Mouse (Mus musculus) liver, embryonic 14.5 days (tissue): Measurements from ENCODE around the gene Spag8. TPM values are rescaled to one million over a fixed set of nuclear protein-coding genes. Genes with fewer than 3 reads are reported as not detected.
A peak's percentile ranks its signal among the peaks of the same experiment; 100 is the strongest.

Experiments
- ATAC-seq: fragments of 200-750 bp; cut with Nextera tagmentation; 2 replicates; pipeline ENCODE4 v1.8.0; 2017; ENCODE audit warnings: moderate number of reproducible peaks, mild to moderate bottlenecking, moderate library complexity; ENCODE audit not compliant: insufficient read depth
- DNase-seq, 3 experiments: peaks; one replicate each; pipeline ENCODE4 v3.0.0-alpha.2; 2012 to 2013; ENCODE audit warnings: low read depth in 3 of 3, low spot score in 3 of 3
- H3K27ac ChIP-seq: fragments of 300-500 bp; sonication (generic); 2 replicates; pipeline ENCODE4 v1.5.1; 2014; ENCODE audit warnings: moderate library complexity, mild to moderate bottlenecking, control low read depth, inconsistent platforms
- H3K27me3 ChIP-seq: fragments of 300-500 bp; sonication (generic); 2 replicates; pipeline ENCODE4 v1.6.1; 2014; ENCODE audit warnings: mild to moderate bottlenecking, low read length, moderate library complexity; ENCODE audit not compliant: control insufficient read depth, insufficient read depth
- H3K36me3 ChIP-seq: fragments of 300-500 bp; sonication (generic); replicated peaks from 2 replicates; pipeline ENCODE4 v1.6.1; 2014; ENCODE audit warnings: low read depth; ENCODE audit not compliant: control insufficient read depth, insufficient read depth
- H3K4me1 ChIP-seq, 2 experiments: fragments of 200-500 bp in 1 of 2; fragments of 300-500 bp in 1 of 2; sonication (generic) in 1 of 2; replicated peaks; 2 replicates each; pipeline ENCODE4 v1.6.1; 2012 to 2014; ENCODE audit warnings: antibody characterized with exemption in 1 of 2, inconsistent platforms in 1 of 2, low read length in 1 of 2; ENCODE audit not compliant: control insufficient read depth in 2 of 2, insufficient read depth in 2 of 2
- H3K4me2 ChIP-seq: fragments of 300-500 bp; sonication (generic); 2 replicates; pipeline ENCODE4 v1.6.1; 2014; ENCODE audit warnings: low read depth, mild to moderate bottlenecking, control low read depth, moderate library complexity
- H3K4me3 ChIP-seq, 2 experiments: fragments of 200-500 bp in 1 of 2; fragments of 300-500 bp in 1 of 2; sonication (generic) in 1 of 2; 2 replicates each; pipeline ENCODE4 v1.5.1; 2012 to 2014; ENCODE audit warnings: low read depth in 2 of 2, low read length in 2 of 2, mild to moderate bottlenecking in 2 of 2, control low read depth in 1 of 2, inconsistent platforms in 1 of 2, moderate library complexity in 1 of 2; ENCODE audit not compliant: insufficient read depth in 1 of 2
- H3K9ac ChIP-seq: fragments of 300-500 bp; sonication (generic); replicated peaks from 2 replicates; pipeline ENCODE4 v1.6.1; 2014; ENCODE audit warnings: mild to moderate bottlenecking, control low read depth, moderate library complexity
- H3K9me3 ChIP-seq: fragments of 300-500 bp; sonication (generic); 2 replicates; pipeline ENCODE4 v1.6.1; 2016; ENCODE audit warnings: low read length, mixed read lengths; ENCODE audit not compliant: control insufficient read depth
- CTCF ChIP-seq: IDR thresholded peaks from 2 replicates; pipeline ENCODE4 v1.5.1; 2016; ENCODE audit warnings: antibody characterized with exemption, low read depth, control low read depth
- EP300 ChIP-seq: IDR thresholded peaks from 2 replicates; pipeline ENCODE4 v1.6.1; 2016; ENCODE audit warnings: antibody characterized with exemption, low read depth
- WGBS: fragments of 180-500 bp; shearing (Covaris S2); extraction: QIAGEN DNeasy Blood & Tissue Kit; methylation state at CpG from one replicate; pipeline ENCODE4 v1.1.7; 2014; ENCODE audit not compliant: insufficient replicate concordance; 5-methylcytosine and 5-hydroxymethylcytosine counted together
- polyA plus RNA-seq, 2 experiments: library from polyadenylated mRNA; depleted of rRNA in 1 of 2; stranded (reverse) in 1 of 2; unstranded in 1 of 2; fragments of >200 nt; fragmentation: Nextera tagmentation in 1 of 2; extraction: Ambion mirVana in 1 of 2; gene quantifications; 2 replicates each; pipeline versions ENCODE4 v1.2.1 to v1.2.3; 2012 to 2014

The Spag8 gene
- polyA plus RNA-seq, 2 experiments: 0.16 to 0.24 TPM

DNA sequence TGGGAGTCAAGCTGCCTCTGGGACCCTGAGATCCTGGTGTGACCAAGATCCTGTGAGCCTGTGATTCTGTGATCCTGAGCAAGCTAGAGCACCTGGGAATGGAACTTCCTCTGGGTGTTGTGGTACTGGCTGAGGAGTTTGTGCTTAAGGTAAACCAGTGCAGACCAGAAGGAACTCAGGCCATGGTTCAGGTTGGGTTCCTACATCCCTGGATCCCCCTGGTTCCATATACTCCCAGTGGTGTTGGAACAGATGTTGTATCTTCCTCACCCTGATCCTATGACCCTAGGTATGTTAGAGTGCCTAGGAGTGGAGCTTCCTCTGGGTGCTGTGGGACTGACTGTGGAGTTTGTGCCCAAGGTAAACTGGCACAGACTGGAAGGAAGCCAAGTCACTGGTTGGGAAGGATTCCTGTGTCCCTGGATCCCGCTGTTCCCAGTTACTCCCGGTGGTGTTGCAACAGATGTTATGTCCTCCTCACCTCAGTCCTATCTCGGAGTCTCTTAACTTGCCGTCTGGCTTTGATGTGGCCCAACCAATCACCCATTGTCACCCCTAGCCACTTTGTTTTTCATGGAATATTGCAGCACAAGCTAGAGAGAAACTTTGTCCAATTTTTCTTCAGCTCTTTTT, 33.1 kb downstream of the Spag8 start:
- ATAC-seq (no peak), DNase-seq (no peak)
- no peak for TF ChIP-seq CTCF
- TF ChIP-seq EP300: no peak
- Histone ChIP-seq H3K4me2 (no peak overlapping the region), H3K36me3 (no peaks in the 10 kb centered on the region), H3K4me1 (no peaks in the 10 kb centered on the region), H3K27ac (no peak overlapping the region), H3K27me3 (no peaks in the 10 kb centered on the region), H3K4me3 (no peak overlapping the region), H3K9me3 (peaks cover 5% of the 10 kb centered on the region), H3K9ac (no peak overlapping the region)
- WGBS: 65% methylated on average over 4 of the region's 4 CpGs

- Histone ChIP-seq H3K27ac (peak overlapping the region; percentile 65), H3K4me1 (peaks cover 5 to 14% of the 10 kb centered on the region in 2 experiments; a peak in 3 of 4 replicates), H3K9me3 (no peaks in the 10 kb centered on the region), H3K4me2 (peak overlapping the region; percentile 55), H3K27me3 (no peaks in the 10 kb centered on the region), H3K36me3 (no peaks in the 10 kb centered on the region), H3K9ac (peak overlapping the region; percentile 51), H3K4me3 (no peak overlapping the region)
- DNase-seq (no peak), ATAC-seq (peak; percentile 76; the same call in 1 of the 2 replicates)
- 25% methylated on average over 3 of the region's 3 CpGs for WGBS
- TF ChIP-seq CTCF (no peak), EP300 (no peak)
Measured at GRCm38 (mm10) chr4:43613060-43613730, 40.2 kb downstream of the Spag8 start.

DNA sequence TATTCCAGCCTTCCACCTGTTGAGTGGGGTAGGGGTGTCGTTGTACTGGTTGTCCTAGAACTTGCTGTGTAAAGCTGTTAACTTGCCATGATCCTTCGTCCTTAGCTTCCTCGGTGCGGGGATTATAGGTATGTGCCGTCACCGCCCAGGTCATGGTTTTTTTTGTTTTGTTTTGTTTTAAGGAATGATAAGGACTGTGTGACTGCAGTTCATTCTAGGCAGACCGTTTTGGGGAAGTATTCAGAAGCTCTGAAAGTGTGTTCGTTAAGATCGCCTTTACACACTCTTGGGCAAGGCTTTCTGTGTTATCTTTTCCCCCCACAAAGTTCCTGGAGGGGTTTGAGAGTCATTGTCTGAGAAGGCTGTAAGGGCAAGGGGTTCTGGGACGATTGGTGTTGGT, 40.9 kb downstream of the Spag8 start:
- TF ChIP-seq EP300 (0 out of 2 replicates have a peak, but pooled peaks have one; percentile 22), CTCF (no peak)

GRCm38 (mm10) chr4:43604751-43605685, 48.4 kb downstream of the Spag8 start:
- Histone ChIP-seq H3K27me3 (no peaks in the 10 kb centered on the region), H3K36me3 (no peaks in the 10 kb centered on the region), H3K4me1 (peaks cover 38 to 41% of the 10 kb centered on the region in 2 experiments), H3K9ac (peak overlapping the region; percentile 70), H3K4me2 (peak overlapping the region; percentile 74), H3K9me3 (no peaks in the 10 kb centered on the region), H3K27ac (peak overlapping the region; percentile 96), H3K4me3 (peak overlapping the region; percentile 31 to 35)
- TF ChIP-seq EP300: peak; percentile 94
- no peak for TF ChIP-seq CTCF
- DNase-seq (peak; percentile 76 to 81 (median 77)), ATAC-seq (peak; percentile 96)
- 27% methylated on average over 9 of the region's 9 CpGs for WGBS

More for the DNA sequence above, 40.9 kb downstream of the Spag8 start:
- ATAC-seq (peak; percentile 80; the same call in 1 of the 2 replicates), DNase-seq (peak in 1 of 3 experiments; percentile 36)
- 8% methylated on average over 10 of the region's 10 CpGs for WGBS
- H3K4me3 ChIP-seq: peak overlapping the region; percentile 4 to 33; a peak in 2 of 4 replicates
- no peaks in the 10 kb centered on the region for H3K9me3 ChIP-seq
- peaks cover 5 to 14% of the 10 kb centered on the region in 2 experiments; a peak in 3 of 4 replicates for H3K4me1 ChIP-seq
- no peaks in the 10 kb centered on the region for H3K36me3 ChIP-seq
- H3K4me2 ChIP-seq: peak overlapping the region; percentile 55
- H3K27me3 ChIP-seq: no peaks in the 10 kb centered on the region
- peak overlapping the region; percentile 10; the same call in 1 of the 2 replicates for H3K9ac ChIP-seq
- peak overlapping the region; percentile 65 for H3K27ac ChIP-seq
